Mouse (Mus musculus) C2C12 (cell line): ENCODE results near the gene Ctr9.

Experiments
- CEBPB ChIP-seq: IDR thresholded peaks from one replicate; pipeline ENCODE4 v1.6.1; 2011; ENCODE audit warnings: low read depth, mild to moderate bottlenecking, control low read depth, moderate library complexity
- CTCF ChIP-seq: IDR thresholded peaks from one replicate; pipeline ENCODE4 v1.5.1; 2011; ENCODE audit not compliant: control insufficient read depth, insufficient read depth, insufficient read length
- MAX ChIP-seq: IDR thresholded peaks from one replicate; pipeline ENCODE4 v1.6.1; 2011; ENCODE audit warnings: mild to moderate bottlenecking, control low read depth
- MYOD1 ChIP-seq: IDR thresholded peaks from one replicate; pipeline ENCODE4 v1.6.1; 2011; ENCODE audit warnings: low read depth; ENCODE audit not compliant: control insufficient read depth, insufficient read length
- MYOG ChIP-seq: IDR thresholded peaks from one replicate; pipeline ENCODE4 v1.6.1; 2011; ENCODE audit not compliant: control insufficient read depth, insufficient read length; ENCODE audit errors: extremely low read depth
- USF1 ChIP-seq: IDR thresholded peaks from one replicate; pipeline ENCODE4 v1.6.1; 2011; ENCODE audit warnings: low read depth, mild to moderate bottlenecking, control low read depth, moderate library complexity

- TF ChIP-seq CTCF, result no peak
- no peak for TF ChIP-seq CEBPB
- TF ChIP-seq MAX, result no peak
- TF ChIP-seq MYOG, result no peak
- TF ChIP-seq USF1, result no peak
- TF ChIP-seq MYOD1, result no peak
These were observed 11.8 kb upstream of the Ctr9 start for GRCm38 (mm10) chr7:111016921-111017320.
